Mouse (Mus musculus): ENCODE results near the gene Gm6525.

- TF ChIP-seq POLR2A (IDR thresholded peaks at IDR 0.05; ENCODE audit: low read depth, low read length): no peak
- TF ChIP-seq CTCF (IDR thresholded peaks at IDR 0.05; ENCODE audit: extremely low read depth, insufficient read depth, insufficient read length, insufficient replicate concordance): no peak
These were observed 44.7 kb upstream of the Gm6525 start for GRCm38 (mm10) chr3:84128871-84129870.
